Mouse (Mus musculus) neural tube, embryonic 15.5 days (tissue): ENCODE data around the gene Celf2. TPM values are rescaled to one million over a fixed set of nuclear protein-coding genes. Genes with fewer than 3 reads are reported as not detected.

ENCODE experiments used
- ATAC-seq: fragments of 200-750 bp; cut with Nextera tagmentation; 2 replicates; pipeline ENCODE4 v1.8.0; 2017; ENCODE audit warnings: mild to moderate bottlenecking, moderate TSS enrichment, moderate library complexity; ENCODE audit not compliant: low FRiP score
- H3K27ac ChIP-seq: fragments of 300-500 bp; sonication (generic); replicated peaks from 2 replicates; pipeline ENCODE4 v1.5.1; 2015; ENCODE audit warnings: mild to moderate bottlenecking, inconsistent platforms
- H3K27me3 ChIP-seq: fragments of 300-500 bp; sonication (generic); replicated peaks from 2 replicates; pipeline ENCODE4 v1.6.1; 2015; ENCODE audit warnings: inconsistent platforms
- H3K36me3 ChIP-seq: fragments of 300-500 bp; sonication (generic); 2 replicates; pipeline ENCODE4 v1.6.1; 2015; ENCODE audit warnings: inconsistent platforms
- H3K4me1 ChIP-seq: fragments of 300-500 bp; sonication (generic); 2 replicates; pipeline ENCODE4 v1.6.1; 2015; ENCODE audit warnings: inconsistent platforms
- H3K4me2 ChIP-seq: fragments of 300-500 bp; sonication (generic); 2 replicates; pipeline ENCODE4 v1.6.1; 2015; ENCODE audit warnings: inconsistent platforms, mild to moderate bottlenecking, moderate library complexity
- H3K4me3 ChIP-seq: fragments of 300-500 bp; sonication (generic); replicated peaks from 2 replicates; pipeline ENCODE4 v1.5.1; 2015; ENCODE audit warnings: mild to moderate bottlenecking, inconsistent platforms
- H3K9ac ChIP-seq: fragments of 300-500 bp; sonication (generic); replicated peaks from 2 replicates; pipeline ENCODE4 v1.6.1; 2015; ENCODE audit warnings: mild to moderate bottlenecking, inconsistent platforms
- H3K9me3 ChIP-seq: fragments of 300-500 bp; sonication (generic); replicated peaks from 2 replicates; pipeline ENCODE4 v1.6.1; 2016; ENCODE audit warnings: inconsistent platforms
- WGBS: fragments of 180-500 bp; shearing (Covaris S2); methylation state at CpG from one replicate; pipeline ENCODE4 v1.1.7; 2015; ENCODE audit warnings: mixed read lengths; 5-methylcytosine and 5-hydroxymethylcytosine counted together
- polyA plus RNA-seq: library from polyadenylated mRNA; unstranded; fragments of >200 nt; fragmentation: Nextera tagmentation; extraction: Ambion mirVana; gene quantifications from 2 replicates; pipeline ENCODE4 v1.2.1, GENCODE M21; 2015

The Celf2 gene
- polyA plus RNA-seq, 1 experiment from 2014 or later = 120 TPM

GRCm38 (mm10) chr2:6808736-6809135, 700.6 kb downstream of the Celf2 start:
- H3K36me3 ChIP-seq = no peaks in the 10 kb centered on the region
- H3K9ac ChIP-seq = no peak overlapping the region
- no peaks in the 10 kb centered on the region for H3K4me1 ChIP-seq
- H3K27ac ChIP-seq = no peak overlapping the region
- H3K4me3 ChIP-seq = no peak overlapping the region
- no peaks in the 10 kb centered on the region for H3K9me3 ChIP-seq
- no peaks in the 10 kb centered on the region for H3K27me3 ChIP-seq
- no peak for ATAC-seq
- H3K4me2 ChIP-seq = no peak overlapping the region
- 82% methylated on average over 1 of the region's 1 CpGs for WGBS

GRCm38 (mm10) chr2:6796754-6797153, 712.6 kb downstream of the Celf2 start:
- peak; percentile 13; the same call in 1 of the 2 replicates for ATAC-seq
- H3K9me3 ChIP-seq = no peaks in the 10 kb centered on the region
- 21% methylated on average over 5 of the region's 5 CpGs for WGBS

GRCm38 (mm10) chr2:6795995-6796588, 713.3 kb downstream of the Celf2 start:
- H3K36me3 ChIP-seq = no peaks in the 10 kb centered on the region
- no peak overlapping the region for H3K27ac ChIP-seq
- no peaks in the 10 kb centered on the region for H3K27me3 ChIP-seq
- H3K9me3 ChIP-seq = no peaks in the 10 kb centered on the region
- no peak overlapping the region for H3K4me2 ChIP-seq
- H3K4me3 ChIP-seq = no peak overlapping the region
- peaks cover 47% of the 10 kb centered on the region for H3K4me1 ChIP-seq
- no peak for ATAC-seq
- H3K9ac ChIP-seq = no peak overlapping the region
- WGBS = 25% methylated on average over 5 of the region's 5 CpGs

More at GRCm38 (mm10) chr2:6796754-6797153, 712.6 kb downstream of the Celf2 start:
- Histone ChIP-seq H3K27me3 (no peaks in the 10 kb centered on the region), H3K4me2 (no peak overlapping the region), H3K27ac (no peak overlapping the region), H3K4me3 (no peak overlapping the region), H3K9ac (no peak overlapping the region), H3K36me3 (no peaks in the 10 kb centered on the region), H3K4me1 (peaks cover 45% of the 10 kb centered on the region)

- H3K4me2 ChIP-seq = no peak overlapping the region
Measured at GRCm38 (mm10) chr2:6794858-6795257, 714.5 kb downstream of the Celf2 start.

GRCm38 (mm10) chr2:6790876-6791275, 718.5 kb downstream of the Celf2 start:
- Histone ChIP-seq H3K36me3 (no peaks in the 10 kb centered on the region), H3K4me3 (no peak overlapping the region), H3K4me1 (peaks cover 35% of the 10 kb centered on the region), H3K27me3 (no peaks in the 10 kb centered on the region), H3K4me2 (no peak overlapping the region), H3K9me3 (no peaks in the 10 kb centered on the region), H3K27ac (no peak overlapping the region), H3K9ac (no peak overlapping the region)
- ATAC-seq = no peak
- WGBS = 70% methylated on average over 2 of the region's 2 CpGs

More at GRCm38 (mm10) chr2:6794858-6795257, 714.5 kb downstream of the Celf2 start:
- no peak overlapping the region for H3K9ac ChIP-seq
- peaks cover 50% of the 10 kb centered on the region for H3K4me1 ChIP-seq
- H3K27ac ChIP-seq = no peak overlapping the region
- 60% methylated on average over 7 of the region's 7 CpGs for WGBS
- H3K9me3 ChIP-seq = no peaks in the 10 kb centered on the region
- no peaks in the 10 kb centered on the region for H3K27me3 ChIP-seq
- no peak for ATAC-seq
- no peak overlapping the region for H3K4me3 ChIP-seq
- H3K36me3 ChIP-seq = no peaks in the 10 kb centered on the region

- Histone ChIP-seq H3K27ac (no peak overlapping the region), H3K36me3 (no peaks in the 10 kb centered on the region)
- 77% methylated on average over 3 of the region's 3 CpGs for WGBS
Measured at GRCm38 (mm10) chr2:6786494-6787144, 722.7 kb downstream of the Celf2 start.

GRCm38 (mm10) chr2:6770214-6770613, 739.1 kb downstream of the Celf2 start:
- H3K36me3 ChIP-seq = no peaks in the 10 kb centered on the region
- H3K4me1 ChIP-seq = no peaks in the 10 kb centered on the region; the same call in 1 of the 2 replicates
- no peaks in the 10 kb centered on the region for H3K9me3 ChIP-seq
- WGBS = 54% methylated on average over 2 of the region's 2 CpGs
- no peaks in the 10 kb centered on the region for H3K27me3 ChIP-seq
- no peak overlapping the region for H3K9ac ChIP-seq
- H3K27ac ChIP-seq = no peak overlapping the region
- H3K4me2 ChIP-seq = no peak overlapping the region
- ATAC-seq = no peak
- H3K4me3 ChIP-seq = no peak overlapping the region

More at GRCm38 (mm10) chr2:6786494-6787144, 722.7 kb downstream of the Celf2 start:
- Histone ChIP-seq H3K27me3 (no peaks in the 10 kb centered on the region), H3K4me3 (no peak overlapping the region), H3K4me2 (no peak overlapping the region), H3K9ac (no peak overlapping the region), H3K9me3 (no peaks in the 10 kb centered on the region), H3K4me1 (peaks cover 3% of the 10 kb centered on the region; the same call in 1 of the 2 replicates)
- no peak for ATAC-seq

- H3K27me3 ChIP-seq = no peaks in the 10 kb centered on the region
- H3K9ac ChIP-seq = no peak overlapping the region
- H3K4me1 ChIP-seq = no peaks in the 10 kb centered on the region
- H3K4me2 ChIP-seq = no peak overlapping the region
- WGBS = 52% methylated on average over 2 of the region's 2 CpGs
- no peak overlapping the region for H3K27ac ChIP-seq
- H3K4me3 ChIP-seq = no peak overlapping the region
- ATAC-seq = no peak
- no peaks in the 10 kb centered on the region; the same call in 1 of the 2 replicates for H3K9me3 ChIP-seq
- H3K36me3 ChIP-seq = no peaks in the 10 kb centered on the region
Measured at GRCm38 (mm10) chr2:6762381-6762780, 747.0 kb downstream of the Celf2 start.

GRCm38 (mm10) chr2:6743173-6743572, 766.2 kb downstream of the Celf2 start:
- WGBS = 85% methylated on average over 2 of the region's 2 CpGs
- H3K4me3 ChIP-seq = no peak overlapping the region
- H3K27ac ChIP-seq = no peak overlapping the region
- no peak for ATAC-seq
- H3K4me1 ChIP-seq = 0 out of 2 replicates have a peak, but pooled peaks cover 4% of the 10 kb centered on the region
- H3K27me3 ChIP-seq = no peaks in the 10 kb centered on the region
- no peak overlapping the region for H3K4me2 ChIP-seq
- no peak overlapping the region for H3K9ac ChIP-seq
- H3K36me3 ChIP-seq = no peaks in the 10 kb centered on the region
- no peaks in the 10 kb centered on the region for H3K9me3 ChIP-seq

- Histone ChIP-seq H3K4me1 (0 out of 2 replicates have a peak, but pooled peaks cover 4% of the 10 kb centered on the region), H3K27ac (no peak overlapping the region), H3K27me3 (no peaks in the 10 kb centered on the region), H3K9me3 (no peaks in the 10 kb centered on the region), H3K36me3 (no peaks in the 10 kb centered on the region), H3K4me3 (no peak overlapping the region), H3K9ac (no peak overlapping the region), H3K4me2 (no peak overlapping the region)
- no peak for ATAC-seq
- WGBS = 76% methylated on average over 4 of the region's 4 CpGs
Measured at GRCm38 (mm10) chr2:6739998-6740668, 769.2 kb downstream of the Celf2 start.

GRCm38 (mm10) chr2:6732026-6732425, 777.3 kb downstream of the Celf2 start:
- H3K27me3 ChIP-seq = no peaks in the 10 kb centered on the region
- H3K9me3 ChIP-seq = no peaks in the 10 kb centered on the region
- H3K27ac ChIP-seq = no peak overlapping the region
- 40% methylated on average over 2 of the region's 2 CpGs for WGBS
- H3K4me3 ChIP-seq = no peak overlapping the region
- H3K9ac ChIP-seq = no peak overlapping the region
- no peak overlapping the region for H3K4me2 ChIP-seq
- no peak for ATAC-seq
- no peaks in the 10 kb centered on the region for H3K36me3 ChIP-seq
- H3K4me1 ChIP-seq = peaks cover 21% of the 10 kb centered on the region

GRCm38 (mm10) chr2:6730860-6731259, 778.5 kb downstream of the Celf2 start:
- Histone ChIP-seq H3K27ac (no peak overlapping the region), H3K4me2 (no peak overlapping the region), H3K9me3 (no peaks in the 10 kb centered on the region), H3K27me3 (no peaks in the 10 kb centered on the region), H3K36me3 (no peaks in the 10 kb centered on the region), H3K9ac (no peak overlapping the region), H3K4me1 (peaks cover 21% of the 10 kb centered on the region), H3K4me3 (no peak overlapping the region)
- WGBS = 72% methylated on average over 3 of the region's 3 CpGs
- ATAC-seq = no peak
